Mouse (Mus musculus) bone marrow, adult 2 months (tissue): Measurements from ENCODE around the gene Tmed1.

Experiments used
- CTCF ChIP-seq: fragments of 200-500 bp; IDR thresholded peaks from 2 replicates; pipeline ENCODE4 v1.5.1; 2011; ENCODE audit warnings: low read length, control low read depth; ENCODE audit not compliant: control insufficient read depth, insufficient read depth
- POLR2A ChIP-seq: fragments of 200-500 bp; IDR thresholded peaks from 2 replicates; pipeline ENCODE4 v1.6.1; 2011; ENCODE audit warnings: low read depth, mild to moderate bottlenecking, control low read depth, low read length, borderline replicate concordance; ENCODE audit not compliant: control insufficient read depth

DNA sequence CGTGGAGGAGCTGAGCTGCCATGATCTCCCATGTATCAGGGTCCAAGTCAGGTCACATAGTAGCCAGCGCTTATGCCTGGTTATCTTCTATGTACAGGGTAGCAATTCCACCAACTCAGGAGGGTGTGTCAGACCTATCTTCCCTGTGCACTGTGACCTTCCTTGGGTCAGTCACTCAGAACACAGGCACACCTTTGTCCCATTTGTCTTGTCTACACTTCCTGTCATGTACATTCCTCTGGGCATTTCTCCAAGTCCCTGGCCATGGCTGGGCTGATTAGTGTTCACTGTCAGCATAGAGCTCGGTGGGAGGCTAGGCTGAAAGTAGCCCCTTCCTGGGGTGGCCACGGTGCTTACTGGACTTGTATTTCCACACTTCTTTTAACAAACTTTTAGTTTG is 48.3 kb upstream of the Tmed1 start:
- TF ChIP-seq CTCF (no peak), POLR2A (no peak)
